Mouse (Mus musculus): ENCODE results near the gene Mamstr. TPM values are rescaled to one million over a fixed set of nuclear protein-coding genes. Genes with fewer than 3 reads are reported as not detected.

Mamstr gene
- polyA plus RNA-seq, 1 experiment: 5.2 TPM

- Histone ChIP-seq H3K27ac (ENCODE audit: insufficient read depth, low read length) (no peak overlapping the region), H3K4me1 (ENCODE audit: control insufficient read depth, insufficient read depth, low read length) (no peaks in the 10 kb centered on the region), H3K4me3 (ENCODE audit: insufficient read depth, low read length) (no peak overlapping the region)
- no peak for TF ChIP-seq POLR2A (IDR thresholded peaks at IDR 0.05; ENCODE audit: extremely low read depth, insufficient read depth, low read length)
- TF ChIP-seq CTCF (IDR thresholded peaks at IDR 0.05; ENCODE audit: extremely low read depth, insufficient read depth, low read length): no peak
Observed at GRCm38 (mm10) chr7:45668921-45669320, 29.1 kb downstream of the Mamstr start.

GRCm38 (mm10) chr7:45677627-45678295, 38.0 kb downstream of the Mamstr start:
- Histone ChIP-seq H3K4me3 (ENCODE audit: insufficient read depth, low read length) (no peak overlapping the region), H3K4me1 (ENCODE audit: control insufficient read depth, insufficient read depth, low read length) (no peaks in the 10 kb centered on the region), H3K27ac (ENCODE audit: insufficient read depth, low read length) (no peak overlapping the region)
- no peak for TF ChIP-seq POLR2A (IDR thresholded peaks at IDR 0.05; ENCODE audit: extremely low read depth, insufficient read depth, low read length)
- no peak for TF ChIP-seq CTCF (IDR thresholded peaks at IDR 0.05; ENCODE audit: extremely low read depth, insufficient read depth, low read length)

GRCm38 (mm10) chr7:45678513-45678912, 38.7 kb downstream of the Mamstr start:
- Histone ChIP-seq H3K4me1 (ENCODE audit: control insufficient read depth, insufficient read depth, low read length) (no peaks in the 10 kb centered on the region), H3K27ac (ENCODE audit: insufficient read depth, low read length) (no peak overlapping the region), H3K4me3 (ENCODE audit: insufficient read depth, low read length) (no peak overlapping the region)
- TF ChIP-seq CTCF (IDR thresholded peaks at IDR 0.05; ENCODE audit: extremely low read depth, insufficient read depth, low read length): no peak
- no peak for TF ChIP-seq POLR2A (IDR thresholded peaks at IDR 0.05; ENCODE audit: extremely low read depth, insufficient read depth, low read length)

GRCm38 (mm10) chr7:45679966-45680621, 40.3 kb downstream of the Mamstr start:
- H3K4me1 ChIP-seq (ENCODE audit: control insufficient read depth, insufficient read depth, low read length): no peaks in the 10 kb centered on the region
- H3K27ac ChIP-seq (ENCODE audit: insufficient read depth, low read length): no peak overlapping the region
- H3K4me3 ChIP-seq (ENCODE audit: insufficient read depth, low read length): no peak overlapping the region
- TF ChIP-seq CTCF (IDR thresholded peaks at IDR 0.05; ENCODE audit: extremely low read depth, insufficient read depth, low read length): no peak
- TF ChIP-seq POLR2A (IDR thresholded peaks at IDR 0.05; ENCODE audit: extremely low read depth, insufficient read depth, low read length): no peak

- H3K4me3 ChIP-seq (ENCODE audit: insufficient read depth, low read length): no peak overlapping the region
- TF ChIP-seq POLR2A (IDR thresholded peaks at IDR 0.05; ENCODE audit: extremely low read depth, insufficient read depth, low read length) (no peak), CTCF (IDR thresholded peaks at IDR 0.05; ENCODE audit: extremely low read depth, insufficient read depth, low read length) (no peak)
- H3K27ac ChIP-seq (ENCODE audit: insufficient read depth, low read length): no peak overlapping the region
- H3K4me1 ChIP-seq (ENCODE audit: control insufficient read depth, insufficient read depth, low read length): no peaks in the 10 kb centered on the region
Observed at GRCm38 (mm10) chr7:45681046-45681736, 41.4 kb downstream of the Mamstr start.

DNA sequence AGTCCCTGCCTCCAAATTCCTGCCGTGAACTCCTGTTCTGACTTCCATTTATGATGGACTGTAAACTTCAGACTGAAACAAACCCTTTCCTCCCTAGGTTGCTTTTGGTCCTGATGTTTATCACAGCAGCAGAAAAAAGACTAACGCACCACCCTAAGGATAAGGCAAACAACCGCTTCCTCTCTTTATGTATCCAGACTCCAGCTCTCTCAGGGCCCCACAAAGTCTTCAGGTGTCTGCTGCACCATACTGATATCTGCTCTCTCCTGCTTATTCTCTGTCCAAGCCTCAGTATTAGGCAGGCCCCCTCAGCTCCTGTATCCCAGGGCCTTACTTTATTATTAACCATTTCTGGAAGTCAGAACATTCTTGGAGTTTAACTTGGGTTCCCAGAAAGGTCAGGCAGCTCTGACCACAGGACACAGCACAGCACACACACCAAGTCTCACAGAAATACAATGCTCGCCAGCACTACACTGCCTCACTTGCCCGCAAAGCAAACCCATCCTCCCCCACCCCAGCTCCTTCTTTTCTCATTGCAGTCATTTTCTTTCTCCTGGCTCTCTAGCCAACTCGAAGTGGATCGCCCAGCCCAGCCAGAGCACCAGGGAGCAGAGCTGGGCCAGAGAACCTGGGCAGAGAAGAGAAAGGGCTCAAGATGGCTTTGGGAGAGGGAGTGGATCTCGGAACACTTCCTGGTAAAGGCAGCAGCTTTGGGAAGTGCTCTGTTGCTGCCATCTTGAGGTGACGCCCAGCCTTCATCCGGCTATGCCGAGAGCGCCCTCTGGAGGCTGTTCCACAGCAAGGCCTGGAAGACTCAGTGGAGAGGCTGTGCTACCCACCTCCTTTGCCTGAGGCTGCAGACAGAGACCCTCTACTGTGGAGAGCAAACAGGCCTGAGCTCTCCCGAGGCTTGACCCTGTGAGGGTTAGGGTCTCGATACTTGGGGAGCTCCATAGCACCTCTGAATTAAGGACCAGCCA, 42.7 kb downstream of the Mamstr start:
- TF ChIP-seq POLR2A (IDR thresholded peaks at IDR 0.05; ENCODE audit: extremely low read depth, insufficient read depth, low read length): peak; percentile 47; the same call in 1 of the 2 replicates
- TF ChIP-seq CTCF (IDR thresholded peaks at IDR 0.05; ENCODE audit: extremely low read depth, insufficient read depth, low read length): peak; percentile 99
- H3K4me3 ChIP-seq (ENCODE audit: insufficient read depth, low read length): no peak overlapping the region
- H3K27ac ChIP-seq (ENCODE audit: insufficient read depth, low read length): 0 out of 2 replicates have a peak overlapping the region, but pooled peaks have one; percentile 13
- H3K4me1 ChIP-seq (ENCODE audit: control insufficient read depth, insufficient read depth, low read length): no peaks in the 10 kb centered on the region

GRCm38 (mm10) chr7:45683396-45684050, 43.7 kb downstream of the Mamstr start, which contains the start of gene Ntn5:
Ntn5 (plus strand) TSS chr7:45684022.
- H3K27ac ChIP-seq (ENCODE audit: insufficient read depth, low read length): no peak within 1 kb of the TSS
- H3K4me1 ChIP-seq (ENCODE audit: control insufficient read depth, insufficient read depth, low read length): no peaks in the 10 kb centered on the region
- H3K4me3 ChIP-seq (ENCODE audit: insufficient read depth, low read length): no peak within 1 kb of the TSS
- TF ChIP-seq POLR2A (IDR thresholded peaks at IDR 0.05; ENCODE audit: extremely low read depth, insufficient read depth, low read length) (no peak), CTCF (IDR thresholded peaks at IDR 0.05; ENCODE audit: extremely low read depth, insufficient read depth, low read length) (no peak)

DNA sequence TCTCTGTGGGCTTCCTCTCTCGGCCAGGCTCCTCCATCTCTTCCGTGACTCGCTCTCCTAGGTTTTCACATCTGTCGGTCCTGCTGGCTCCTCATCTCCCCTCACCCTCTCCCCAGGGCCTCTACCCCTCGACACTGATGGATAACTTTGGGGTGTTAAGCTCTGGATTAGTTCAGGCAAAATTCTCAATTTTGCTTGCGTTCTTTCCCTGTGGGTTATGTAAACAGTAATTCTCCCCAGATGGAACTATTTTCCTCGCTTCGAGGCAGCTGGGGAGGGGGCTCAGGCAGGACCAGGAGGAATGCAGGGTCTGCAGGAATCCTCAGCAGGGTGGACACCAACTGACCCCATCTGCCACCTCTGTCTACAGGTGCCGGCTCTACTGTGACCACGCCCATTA, 46.0 kb downstream of the Mamstr start:
- peaks cover 1% of the 10 kb centered on the region; the same call in 1 of the 2 replicates for H3K4me1 ChIP-seq (ENCODE audit: control insufficient read depth, insufficient read depth, low read length)
- H3K4me3 ChIP-seq (ENCODE audit: insufficient read depth, low read length): no peak overlapping the region
- TF ChIP-seq CTCF (IDR thresholded peaks at IDR 0.05; ENCODE audit: extremely low read depth, insufficient read depth, low read length) (no peak), POLR2A (IDR thresholded peaks at IDR 0.05; ENCODE audit: extremely low read depth, insufficient read depth, low read length) (no peak)
- no peak overlapping the region for H3K27ac ChIP-seq (ENCODE audit: insufficient read depth, low read length)
